Mouse (Mus musculus): ENCODE measurements at regions not wholly inside any gene's neighbourhood (a gene's known extent, or its start where the extent isn't known, plus 50 kb on each side); places are given as distances from the start of the nearest gene placed in this dataset.

- 91% methylated on average over 7 of the region's 7 CpGs for WGBS
Observed at GRCm38 (mm10) chrX:11646681-11647526, 319.3 kb downstream of the H2al1j start.

GRCm38 (mm10) chrX:11647527-11647836 is 319.9 kb downstream of the H2al1j start:
- H3K27ac ChIP-seq (replicated peaks), result no peak overlapping the region
- no peaks in the 10 kb centered on the region for H3K9me3 ChIP-seq
- 56% methylated on average over 1 of the region's 1 CpGs for WGBS
- H3K4me1 ChIP-seq, result no peaks in the 10 kb centered on the region
- H3K4me3 ChIP-seq, result no peak overlapping the region
- no peaks in the 10 kb centered on the region for H3K36me3 ChIP-seq (replicated peaks)
- no peak for DNase-seq (ENCODE audit: low spot score)
- peaks cover 66% of the 10 kb centered on the region for H3K27me3 ChIP-seq (replicated peaks; ENCODE audit: low read depth, poor library complexity, severe bottlenecking)

More at GRCm38 (mm10) chrX:11646681-11647526, 319.3 kb downstream of the H2al1j start:
- H3K27me3 ChIP-seq (replicated peaks; ENCODE audit: low read depth, poor library complexity, severe bottlenecking), result peaks cover 63% of the 10 kb centered on the region
- no peak overlapping the region for H3K27ac ChIP-seq (replicated peaks)
- H3K4me3 ChIP-seq, result no peak overlapping the region
- H3K4me1 ChIP-seq, result no peaks in the 10 kb centered on the region
- H3K36me3 ChIP-seq (replicated peaks), result no peaks in the 10 kb centered on the region
- no peaks in the 10 kb centered on the region for H3K9me3 ChIP-seq
- no peak for DNase-seq (ENCODE audit: low spot score)

- no peak for DNase-seq (ENCODE audit: low spot score)
- WGBS, result 86% methylated on average over 2 of the region's 2 CpGs
- Histone ChIP-seq H3K4me1 (peaks cover 11% of the 10 kb centered on the region; the same call in 1 of the 2 replicates), H3K9me3 (no peaks in the 10 kb centered on the region), H3K36me3 (replicated peaks) (no peaks in the 10 kb centered on the region), H3K4me3 (no peak overlapping the region), H3K27ac (replicated peaks) (no peak overlapping the region), H3K27me3 (replicated peaks; ENCODE audit: low read depth, poor library complexity, severe bottlenecking) (peaks cover 79% of the 10 kb centered on the region)
Observed at GRCm38 (mm10) chrX:11653336-11653735, 325.7 kb downstream of the H2al1j start.

GRCm38 (mm10) chrX:11654976-11655375 is 327.4 kb downstream of the H2al1j start:
- peaks cover 88% of the 10 kb centered on the region for H3K27me3 ChIP-seq (replicated peaks; ENCODE audit: low read depth, poor library complexity, severe bottlenecking)
- H3K27ac ChIP-seq (replicated peaks), result no peak overlapping the region
- no peak for DNase-seq (ENCODE audit: low spot score)
- peaks cover 11% of the 10 kb centered on the region; the same call in 1 of the 2 replicates for H3K4me1 ChIP-seq
- H3K4me3 ChIP-seq, result no peak overlapping the region
- no peaks in the 10 kb centered on the region for H3K36me3 ChIP-seq (replicated peaks)
- no peaks in the 10 kb centered on the region for H3K9me3 ChIP-seq
- WGBS, result 40% methylated on average over 5 of the region's 5 CpGs

GRCm38 (mm10) chrX:11655466-11655865 is 327.8 kb downstream of the H2al1j start:
- Histone ChIP-seq H3K27me3 (replicated peaks; ENCODE audit: low read depth, poor library complexity, severe bottlenecking) (peaks cover 91% of the 10 kb centered on the region), H3K9me3 (no peaks in the 10 kb centered on the region), H3K27ac (replicated peaks) (no peak overlapping the region), H3K4me3 (no peak overlapping the region), H3K36me3 (replicated peaks) (no peaks in the 10 kb centered on the region), H3K4me1 (peaks cover 11% of the 10 kb centered on the region; the same call in 1 of the 2 replicates)
- 35% methylated on average over 6 of the region's 6 CpGs for WGBS
- peak; percentile 25 for DNase-seq (ENCODE audit: low spot score)

- Histone ChIP-seq H3K27ac (replicated peaks) (no peak overlapping the region), H3K4me3 (no peak overlapping the region), H3K36me3 (replicated peaks) (no peaks in the 10 kb centered on the region), H3K9me3 (no peaks in the 10 kb centered on the region), H3K4me1 (peaks cover 11% of the 10 kb centered on the region; the same call in 1 of the 2 replicates), H3K27me3 (replicated peaks; ENCODE audit: low read depth, poor library complexity, severe bottlenecking) (peaks cover 96% of the 10 kb centered on the region)
- WGBS, result 72% methylated on average over 9 of the region's 9 CpGs
- DNase-seq (ENCODE audit: low spot score), result no peak
Observed at GRCm38 (mm10) chrX:11657606-11658254, 330.1 kb downstream of the H2al1j start.

GRCm38 (mm10) chrX:11663187-11663829 is 335.7 kb downstream of the H2al1j start:
- Histone ChIP-seq H3K4me1 (peaks cover 37% of the 10 kb centered on the region), H3K9me3 (no peaks in the 10 kb centered on the region), H3K27ac (replicated peaks) (peak overlapping the region; percentile 94), H3K27me3 (replicated peaks; ENCODE audit: low read depth, poor library complexity, severe bottlenecking) (peaks cover 97% of the 10 kb centered on the region), H3K4me3 (no peak overlapping the region), H3K36me3 (replicated peaks) (no peaks in the 10 kb centered on the region)
- peak; percentile 27 for DNase-seq (ENCODE audit: low spot score)
- 29% methylated on average over 6 of the region's 6 CpGs for WGBS

GRCm38 (mm10) chrX:11664330-11665061 is 336.9 kb downstream of the H2al1j start:
- H3K27me3 ChIP-seq (replicated peaks; ENCODE audit: low read depth, poor library complexity, severe bottlenecking), result peaks cover 94% of the 10 kb centered on the region
- DNase-seq (ENCODE audit: low spot score), result peak; percentile 81
- H3K9me3 ChIP-seq, result no peaks in the 10 kb centered on the region
- no peaks in the 10 kb centered on the region for H3K36me3 ChIP-seq (replicated peaks)
- H3K4me1 ChIP-seq, result peaks cover 37% of the 10 kb centered on the region
- WGBS, result 13% methylated on average over 66 of the region's 68 CpGs
- peak overlapping the region; percentile 57 for H3K4me3 ChIP-seq
- peak overlapping the region; percentile 94 for H3K27ac ChIP-seq (replicated peaks)

GRCm38 (mm10) chrX:11665077-11665974 is 337.7 kb downstream of the H2al1j start:
- DNase-seq (ENCODE audit: low spot score), result peak; percentile 47
- Histone ChIP-seq H3K4me1 (peaks cover 37% of the 10 kb centered on the region), H3K27ac (replicated peaks) (peak overlapping the region; percentile 94), H3K36me3 (replicated peaks) (no peaks in the 10 kb centered on the region), H3K9me3 (no peaks in the 10 kb centered on the region), H3K4me3 (peak overlapping the region; percentile 57), H3K27me3 (replicated peaks; ENCODE audit: low read depth, poor library complexity, severe bottlenecking) (peaks cover 89% of the 10 kb centered on the region)
- WGBS, result 14% methylated on average over 30 of the region's 30 CpGs

GRCm38 (mm10) chrX:11666517-11666916 is 338.9 kb downstream of the H2al1j start:
- no peaks in the 10 kb centered on the region for H3K9me3 ChIP-seq
- H3K27me3 ChIP-seq (replicated peaks; ENCODE audit: low read depth, poor library complexity, severe bottlenecking), result peaks cover 85% of the 10 kb centered on the region
- 13% methylated on average over 14 of the region's 15 CpGs for WGBS

GRCm38 (mm10) chrX:11671805-11672204 is 344.2 kb downstream of the H2al1j start:
- DNase-seq (ENCODE audit: low spot score), result no peak
- Histone ChIP-seq H3K27ac (replicated peaks) (no peak overlapping the region), H3K4me1 (no peaks in the 10 kb centered on the region; the same call in 1 of the 2 replicates), H3K27me3 (replicated peaks; ENCODE audit: low read depth, poor library complexity, severe bottlenecking) (peaks cover 81% of the 10 kb centered on the region), H3K4me3 (no peak overlapping the region), H3K36me3 (replicated peaks) (no peaks in the 10 kb centered on the region), H3K9me3 (no peaks in the 10 kb centered on the region)
- whole genome bisulfite sequencing, result 66% methylated on average over 8 of the region's 8 CpGs

More at GRCm38 (mm10) chrX:11666517-11666916, 338.9 kb downstream of the H2al1j start:
- Histone ChIP-seq H3K36me3 (replicated peaks) (no peaks in the 10 kb centered on the region), H3K4me3 (no peak overlapping the region), H3K27ac (replicated peaks) (no peak overlapping the region), H3K4me1 (peaks cover 37% of the 10 kb centered on the region)
- no peak for DNase-seq (ENCODE audit: low spot score)
